Mouse (Mus musculus): Measurements from ENCODE around the gene Tmem210. TPM values are rescaled to one million over a fixed set of nuclear protein-coding genes. Genes with fewer than 3 reads are reported as not detected.

Gene Tmem210
- polyA plus RNA-seq (2015; fragmentation: Nextera tagmentation; extraction: Ambion mirVana): not detected in 2 replicates

DNA sequence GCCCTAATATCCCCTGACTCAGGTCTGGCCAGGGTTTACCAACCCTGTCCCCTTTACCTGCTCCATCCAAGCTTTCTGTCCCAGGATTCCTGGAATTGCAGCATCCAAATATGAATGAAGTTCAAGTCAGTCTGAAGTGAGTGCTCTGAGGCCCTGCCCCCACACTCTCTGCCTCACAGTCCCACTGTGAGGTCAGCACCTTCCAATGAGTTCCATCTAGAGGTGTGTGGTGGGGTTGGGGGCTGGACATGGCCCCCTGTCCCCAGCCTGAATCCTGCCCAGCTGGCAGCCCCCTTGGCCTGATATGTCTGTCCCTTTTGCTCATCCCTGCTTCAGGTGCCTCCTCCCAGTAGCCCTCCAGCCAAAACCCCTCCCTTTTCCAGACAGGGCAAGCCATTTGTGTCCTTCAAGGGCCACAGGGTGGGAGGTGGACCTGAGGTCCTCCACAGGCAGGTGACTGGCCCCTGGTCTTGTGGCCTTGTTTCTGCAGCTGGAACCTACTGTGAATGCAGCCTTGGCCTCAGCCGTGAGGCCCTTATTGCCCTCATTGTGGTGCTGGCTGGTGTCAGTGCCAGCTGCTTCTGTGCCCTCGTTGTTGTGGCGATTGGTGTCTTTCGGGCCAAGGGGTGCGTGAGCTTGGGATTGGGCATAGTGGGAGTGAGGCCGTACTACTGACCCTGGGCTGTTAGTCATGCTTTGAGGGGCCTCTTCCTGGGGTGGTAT is at the start of gene Tmem210:
Gene Tmem210 (plus strand): TSS at position 219 of the 723 bp plus-strand sequence.

DNA sequence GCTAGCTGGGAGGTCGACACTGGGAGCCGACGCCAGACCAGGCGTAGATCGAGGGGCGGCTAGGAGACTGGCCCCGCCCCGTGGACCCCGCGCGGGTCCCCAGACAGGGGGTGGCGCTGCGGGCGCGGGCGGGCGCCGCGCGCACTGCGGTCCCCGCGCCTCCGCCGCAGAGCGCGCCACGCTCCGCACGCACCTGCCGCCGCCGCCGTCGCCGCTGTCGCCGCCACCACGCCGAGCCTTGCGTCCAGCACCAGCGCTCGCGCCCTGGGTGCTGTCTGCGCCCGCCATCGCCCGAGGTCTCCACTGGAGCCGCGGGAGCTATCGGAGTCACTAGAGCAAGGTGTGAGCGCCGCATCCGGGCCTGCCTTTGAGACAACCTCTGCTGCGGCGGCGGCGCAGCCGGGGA is 45.8 kb upstream of the Tmem210 start, which contains the start of the genes Rnf208 and Cysrt1:
Gene Rnf208 (plus strand): TSS at position 155 of the 406 bp plus-strand sequence.
Gene Cysrt1 (minus strand): TSS at position 352 of the 406 bp plus-strand sequence.

DNA sequence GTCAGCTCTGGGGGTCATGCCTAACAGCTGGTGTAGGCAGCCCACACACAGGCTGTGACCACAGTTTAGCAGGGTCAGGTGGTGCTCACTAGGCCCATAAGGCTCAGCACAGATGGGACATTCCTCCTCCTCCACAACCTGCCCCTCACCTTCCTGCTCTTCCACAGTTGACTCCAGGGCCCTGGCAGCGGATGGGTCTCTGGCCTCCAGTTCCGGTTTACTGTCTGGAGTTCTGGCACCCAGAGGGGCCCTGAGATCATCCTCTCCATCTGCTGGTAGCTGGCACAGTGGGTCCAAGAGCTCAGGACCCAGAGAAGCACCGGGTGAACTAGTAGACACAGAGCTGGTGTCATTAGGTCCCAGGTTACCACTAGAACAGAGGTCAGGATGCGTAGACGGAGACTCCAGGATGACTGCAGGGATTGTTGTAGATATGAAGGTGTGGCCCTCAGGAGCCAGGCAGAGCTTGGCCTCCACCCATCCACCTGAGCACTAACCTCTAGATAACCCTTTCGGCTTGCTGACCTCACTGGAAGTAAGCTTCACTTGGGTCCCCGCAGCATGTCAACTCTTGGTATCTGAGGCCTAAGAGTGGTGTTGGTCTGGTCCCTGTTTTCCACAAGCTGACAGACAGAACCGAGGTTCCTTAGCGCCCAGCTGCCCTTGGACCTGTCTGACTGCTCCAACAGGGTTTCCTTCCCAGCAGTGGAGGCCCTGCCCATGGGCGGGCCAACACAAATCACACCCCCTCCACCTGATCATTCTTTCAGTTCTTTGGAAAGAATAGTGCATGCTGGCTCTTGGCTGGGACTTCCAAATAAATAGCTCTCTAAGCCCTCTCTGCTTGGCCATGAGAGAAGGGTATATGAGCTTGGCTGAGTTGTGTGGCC is 41.5 kb upstream of the Tmem210 start, which contains the start of gene AL732309.1:
Gene AL732309.1 (minus strand): TSS at position 681 of the 890 bp plus-strand sequence.

DNA sequence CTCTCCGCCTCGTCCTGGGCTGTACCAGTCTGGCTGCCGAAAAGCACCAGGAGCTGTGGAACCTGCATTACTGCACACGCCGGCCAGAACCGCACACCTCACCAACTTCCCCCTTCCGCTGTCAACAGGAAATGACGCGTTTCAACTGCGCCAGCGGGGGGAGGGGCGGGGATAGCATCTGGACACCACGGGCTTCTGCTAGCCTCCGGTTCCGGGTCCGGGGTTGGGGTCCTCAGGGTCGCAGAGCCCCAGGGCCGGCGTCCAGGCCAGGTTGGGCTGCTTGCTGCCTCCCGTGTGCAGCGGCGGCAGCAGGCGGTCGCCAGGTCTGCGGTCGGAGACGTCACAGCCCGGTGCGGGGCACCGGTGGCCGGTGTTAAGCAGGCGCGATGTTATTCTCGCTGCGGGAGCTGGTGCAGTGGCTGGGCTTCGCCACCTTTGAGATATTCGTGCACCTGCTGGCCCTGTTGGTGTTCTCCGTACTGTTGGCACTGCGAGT is 32.6 kb upstream of the Tmem210 start, which contains the start of gene Tmem203:
Gene Tmem203 (plus strand): TSS at position 156 of the 496 bp plus-strand sequence.

DNA sequence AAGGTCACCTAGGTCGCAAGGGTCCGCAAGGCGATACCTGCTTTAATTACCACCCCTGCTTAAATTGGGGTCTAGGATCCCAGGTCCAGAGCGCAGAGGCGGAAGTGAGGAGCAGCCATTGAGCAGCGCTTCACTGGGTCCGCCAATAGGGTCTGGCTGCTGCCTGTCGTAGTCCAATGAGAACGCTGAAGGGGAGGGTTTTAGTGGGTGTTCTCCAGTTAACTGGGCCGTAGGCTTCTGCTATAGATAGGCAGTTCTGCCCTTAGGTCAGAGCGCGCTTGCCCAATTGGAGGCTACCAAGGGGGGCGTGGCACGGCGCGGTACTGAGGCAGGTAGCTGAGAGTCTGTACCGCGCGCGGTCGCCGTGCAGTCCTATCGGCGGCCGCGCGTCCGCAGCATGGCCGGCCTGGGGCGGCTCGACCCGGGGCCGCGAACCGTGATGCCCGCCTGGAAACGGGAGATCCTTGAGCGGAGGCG is 25.6 kb upstream of the Tmem210 start, which contains the start of gene Tprn:
Gene Tprn (plus strand): TSS at position 328 of the 477 bp plus-strand sequence.

DNA sequence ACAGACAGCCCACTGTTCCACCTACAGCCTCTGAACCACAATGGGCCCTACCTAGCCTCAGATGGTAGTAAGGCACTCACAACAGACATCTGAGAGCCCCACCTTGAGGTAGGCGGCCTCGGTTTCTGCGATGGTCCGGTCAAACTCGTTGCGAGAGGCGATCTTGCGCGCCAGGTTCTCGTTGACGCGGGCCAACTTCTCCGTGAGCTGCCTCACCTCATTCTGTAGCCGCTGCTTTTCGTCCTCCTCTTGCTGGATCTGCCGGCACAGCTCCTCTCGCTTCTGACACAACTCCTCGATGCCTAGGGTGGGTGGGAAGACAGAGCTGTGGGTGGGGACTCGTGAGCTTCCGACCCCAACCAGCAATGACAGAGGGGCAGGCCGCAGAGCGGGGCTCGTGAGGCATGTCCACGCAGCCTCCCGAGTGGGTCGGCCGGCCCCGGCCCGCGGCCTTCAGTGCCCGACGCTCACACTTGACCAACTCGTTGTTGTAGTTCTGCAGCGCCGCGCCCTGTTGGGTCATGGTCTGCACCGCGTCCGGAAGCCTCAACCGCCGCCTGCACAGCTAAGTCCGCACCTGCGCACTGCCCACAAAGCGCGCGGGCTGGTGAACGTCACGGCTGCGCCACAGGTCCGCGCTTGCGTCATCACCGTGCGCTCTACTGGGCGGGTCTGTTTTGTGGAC is 16.0 kb upstream of the Tmem210 start, which contains the start of the genes Ssna1 and Anapc2:
Gene Ssna1 (minus strand): TSS at position 612 of the 685 bp plus-strand sequence.
Gene Anapc2 (plus strand): TSS at position 652 of the 685 bp plus-strand sequence.

DNA sequence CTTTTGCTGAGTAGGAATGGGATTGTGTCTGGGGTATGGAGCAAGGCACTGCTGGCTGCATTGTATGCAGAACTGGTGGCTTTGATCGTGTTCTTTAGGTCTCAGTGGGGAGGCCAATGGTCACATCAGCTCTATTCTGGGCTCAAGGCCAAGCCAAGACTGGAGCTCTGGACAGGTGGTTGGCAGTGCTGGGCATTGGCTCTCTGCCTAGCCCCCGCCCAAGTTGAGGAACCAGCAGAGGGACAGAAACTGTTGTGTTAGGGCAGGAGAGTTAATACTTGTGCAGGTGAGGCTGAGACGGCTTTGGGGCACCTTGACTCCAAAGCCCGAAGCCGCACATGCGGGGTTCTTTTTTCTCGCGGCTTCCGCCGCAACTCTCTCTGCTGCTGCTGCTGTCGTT is 1.7 kb downstream of the Tmem210 start, which contains the start of gene Lrrc26:
Gene Lrrc26 (plus strand): TSS at position 265 of the 400 bp plus-strand sequence.

DNA sequence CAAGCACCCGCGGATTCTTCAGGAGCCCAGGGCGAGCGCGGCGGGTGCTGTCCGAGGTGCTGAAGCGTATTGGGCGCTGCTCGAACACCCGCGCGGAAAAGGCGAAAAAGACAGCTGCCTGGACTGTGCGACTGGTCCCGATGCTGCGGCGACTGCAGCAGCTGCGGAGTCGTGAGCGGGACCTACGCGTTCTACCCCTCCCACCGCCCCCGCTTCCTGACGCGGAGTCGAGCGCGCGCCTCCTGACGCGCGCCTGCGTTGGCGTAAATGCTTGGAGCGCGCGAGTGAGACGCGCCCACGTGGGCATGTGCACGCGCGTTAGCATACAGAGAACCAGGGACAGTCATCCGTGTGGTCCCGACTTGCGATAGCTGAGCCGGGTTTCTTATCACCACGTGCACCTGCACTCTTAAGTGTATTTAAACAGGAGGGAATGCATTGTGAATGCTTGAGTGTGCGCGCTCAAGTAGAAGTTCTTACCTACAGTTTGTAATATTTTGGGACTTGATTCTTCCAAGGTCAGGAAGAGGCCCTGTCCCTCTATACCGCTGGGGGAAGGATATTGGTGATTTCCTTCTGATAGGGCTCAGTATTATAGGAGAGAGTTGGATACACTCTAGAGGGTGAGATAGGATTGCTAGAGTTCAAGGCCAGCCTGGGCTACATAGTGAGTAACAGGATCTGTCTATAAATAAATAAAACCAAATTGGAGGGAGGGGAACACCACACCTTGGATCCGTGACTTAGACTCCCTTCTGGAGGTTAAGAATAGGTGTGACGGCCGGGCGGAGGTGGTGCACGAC is 31.2 kb downstream of the Tmem210 start, which contains the start of gene Grin1:
Gene Grin1 (minus strand): TSS at position 217 of the 803 bp plus-strand sequence.

DNA sequence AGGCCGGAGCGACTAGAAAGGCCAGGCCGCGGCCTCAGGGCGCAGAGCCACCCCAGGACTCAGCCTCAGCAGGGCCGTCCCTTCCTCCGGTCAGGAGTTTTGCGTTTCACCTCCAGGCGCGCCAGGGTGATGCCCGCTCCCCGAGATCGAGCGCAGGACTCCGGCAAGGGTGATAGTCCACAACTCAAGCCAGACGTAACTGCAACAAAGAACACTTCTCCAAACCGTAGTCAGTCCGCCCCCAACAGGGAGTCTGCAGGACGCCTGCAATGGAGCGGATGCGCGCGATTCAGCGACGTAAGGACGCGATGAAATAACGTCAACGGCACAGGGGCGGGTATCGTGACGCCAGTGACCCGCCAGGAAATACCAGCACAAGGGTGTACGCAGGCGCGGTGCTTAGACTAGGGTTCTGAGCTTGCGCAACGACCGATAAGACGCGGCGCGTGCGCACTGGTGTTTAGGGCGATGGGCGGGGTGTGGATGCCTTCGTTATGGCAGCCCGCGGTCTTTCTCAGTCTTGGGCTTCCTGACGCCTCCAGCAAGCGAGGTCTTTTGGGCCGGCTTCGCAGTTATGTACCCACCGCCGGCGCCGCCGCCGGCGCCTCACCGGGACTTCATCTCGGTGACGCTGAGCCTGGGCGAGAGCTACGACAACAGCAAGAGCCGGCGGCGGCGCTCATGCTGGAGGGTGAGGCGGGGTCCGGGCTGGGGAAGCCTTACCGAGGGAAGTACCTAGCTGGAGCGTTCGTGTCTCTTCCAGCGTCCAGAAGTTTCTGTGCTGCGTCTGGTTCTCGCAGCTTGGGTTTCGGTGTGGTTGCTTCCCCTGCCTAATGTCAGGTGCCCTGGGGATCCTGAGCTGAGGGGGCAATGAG is 44.6 kb downstream of the Tmem210 start, which contains the start of gene Man1b1:
Gene Man1b1 (plus strand): TSS at position 53 of the 875 bp plus-strand sequence.

Other genes starting within 250 kb of the Tmem210 start
- 54.6 and 57.0 TPM in 2 replicates for gene Nsmf, start 233.8 kb upstream of the Tmem210 start, polyA plus RNA-seq (2015; fragmentation: Nextera tagmentation; extraction: Ambion mirVana)
- gene Entpd8, start 207.8 kb upstream of the Tmem210 start, polyA plus RNA-seq (2015; fragmentation: Nextera tagmentation; extraction: Ambion mirVana): 0.36 and 0.76 TPM in 2 replicates
- 0.17 TPM in 2 replicates for gene Noxa1, start 193.0 kb upstream of the Tmem210 start, polyA plus RNA-seq (2015; fragmentation: Nextera tagmentation; extraction: Ambion mirVana)
- 5.6 and 6.7 TPM in 2 replicates for gene Nrarp, start 107.4 kb upstream of the Tmem210 start, polyA plus RNA-seq (2015; fragmentation: Nextera tagmentation; extraction: Ambion mirVana)
- gene Tor4a, start 91.3 kb upstream of the Tmem210 start, polyA plus RNA-seq (2015; fragmentation: Nextera tagmentation; extraction: Ambion mirVana): 14.6 and 20.3 TPM in 2 replicates
- 47.4 and 61.9 TPM in 2 replicates for gene Nelfb, start 76.7 kb upstream of the Tmem210 start, polyA plus RNA-seq (2015; fragmentation: Nextera tagmentation; extraction: Ambion mirVana)
- not detected in 2 replicates for gene Stpg3, start 73.5 kb upstream of the Tmem210 start, polyA plus RNA-seq (2015; fragmentation: Nextera tagmentation; extraction: Ambion mirVana)
- gene Fam166a, start 69.4 kb upstream of the Tmem210 start, polyA plus RNA-seq (2015; fragmentation: Nextera tagmentation; extraction: Ambion mirVana): 0.12 and 0.58 TPM in 2 replicates
- 217 and 219 TPM in 2 replicates for gene Tubb4b, start 63.4 kb upstream of the Tmem210 start, polyA plus RNA-seq (2015; fragmentation: Nextera tagmentation; extraction: Ambion mirVana)
- gene Slc34a3, start 53.8 kb upstream of the Tmem210 start, polyA plus RNA-seq (2015; fragmentation: Nextera tagmentation; extraction: Ambion mirVana): 0.47 TPM in 1 of 2 replicates, not detected in the other
- not detected in 2 replicates for gene Rnf224, start 51.4 kb upstream of the Tmem210 start, polyA plus RNA-seq (2015; fragmentation: Nextera tagmentation; extraction: Ambion mirVana)
- gene Rnf208, start 45.9 kb upstream of the Tmem210 start, polyA plus RNA-seq (2015; fragmentation: Nextera tagmentation; extraction: Ambion mirVana): 12.9 and 25.4 TPM in 2 replicates
- 1.8 TPM in 1 of 2 replicates, not detected in the other for gene Cysrt1, start 45.7 kb upstream of the Tmem210 start, polyA plus RNA-seq (2015; fragmentation: Nextera tagmentation; extraction: Ambion mirVana)
- gene AL732309.1, start 41.3 kb upstream of the Tmem210 start, polyA plus RNA-seq (2015; fragmentation: Nextera tagmentation; extraction: Ambion mirVana): 2.5 and 2.8 TPM in 2 replicates
- gene Tmem203, start 32.7 kb upstream of the Tmem210 start, polyA plus RNA-seq (2015; fragmentation: Nextera tagmentation; extraction: Ambion mirVana): 61.5 and 81.2 TPM in 2 replicates
- 5.6 and 7.3 TPM in 2 replicates for gene Tprn, start 25.5 kb upstream of the Tmem210 start, polyA plus RNA-seq (2015; fragmentation: Nextera tagmentation; extraction: Ambion mirVana)
- 157 and 205 TPM in 2 replicates for gene Ssna1, start 15.7 kb upstream of the Tmem210 start, polyA plus RNA-seq (2015; fragmentation: Nextera tagmentation; extraction: Ambion mirVana)
- gene Anapc2, start 15.7 kb upstream of the Tmem210 start, polyA plus RNA-seq (2015; fragmentation: Nextera tagmentation; extraction: Ambion mirVana): 61.4 and 81.5 TPM in 2 replicates
- 0.11 TPM in 1 of 2 replicates, not detected in the other for gene Lrrc26, start 1.8 kb downstream of the Tmem210 start, polyA plus RNA-seq (2015; fragmentation: Nextera tagmentation; extraction: Ambion mirVana)
- 4.9 and 7.5 TPM in 2 replicates for gene Grin1, start 31.0 kb downstream of the Tmem210 start, polyA plus RNA-seq (2015; fragmentation: Nextera tagmentation; extraction: Ambion mirVana)
- 47.2 and 52.7 TPM in 2 replicates for gene Man1b1, start 44.2 kb downstream of the Tmem210 start, polyA plus RNA-seq (2015; fragmentation: Nextera tagmentation; extraction: Ambion mirVana)
- 30.8 and 45.6 TPM in 2 replicates for gene Dpp7, start 68.2 kb downstream of the Tmem210 start, polyA plus RNA-seq (2015; fragmentation: Nextera tagmentation; extraction: Ambion mirVana)
- gene Uap1l1, start 77.5 kb downstream of the Tmem210 start, polyA plus RNA-seq (2015; fragmentation: Nextera tagmentation; extraction: Ambion mirVana): 40.5 and 44.9 TPM in 2 replicates
- 8.1 and 10.7 TPM in 2 replicates for gene Sapcd2, start 84.2 kb downstream of the Tmem210 start, polyA plus RNA-seq (2015; fragmentation: Nextera tagmentation; extraction: Ambion mirVana)
- 13.6 and 20.3 TPM in 2 replicates for gene Entpd2, start 107.7 kb downstream of the Tmem210 start, polyA plus RNA-seq (2015; fragmentation: Nextera tagmentation; extraction: Ambion mirVana)
- gene Npdc1, start 111.2 kb downstream of the Tmem210 start, polyA plus RNA-seq (2015; fragmentation: Nextera tagmentation; extraction: Ambion mirVana): 93.9 and 115 TPM in 2 replicates
- 0.14 and 0.22 TPM in 2 replicates for gene Fut7, start 135.1 kb downstream of the Tmem210 start, polyA plus RNA-seq (2015; fragmentation: Nextera tagmentation; extraction: Ambion mirVana)
- 4.9 and 6.6 TPM in 2 replicates for gene Abca2, start 140.6 kb downstream of the Tmem210 start, polyA plus RNA-seq (2015; fragmentation: Nextera tagmentation; extraction: Ambion mirVana)
- gene Clic3, start 168.7 kb downstream of the Tmem210 start, polyA plus RNA-seq (2015; fragmentation: Nextera tagmentation; extraction: Ambion mirVana): 6.1 and 6.2 TPM in 2 replicates
- gene Paxx, start 172.9 kb downstream of the Tmem210 start, polyA plus RNA-seq (2015; fragmentation: Nextera tagmentation; extraction: Ambion mirVana): 53.8 and 58.8 TPM in 2 replicates
- 8.3 and 9.6 TPM in 2 replicates for gene Ptgds, start 181.9 kb downstream of the Tmem210 start, polyA plus RNA-seq (2015; fragmentation: Nextera tagmentation; extraction: Ambion mirVana)
- gene Lcn12, start 205.8 kb downstream of the Tmem210 start, polyA plus RNA-seq (2015; fragmentation: Nextera tagmentation; extraction: Ambion mirVana): not detected in 2 replicates
- 52.9 and 75.8 TPM in 2 replicates for gene Fbxw5, start 212.6 kb downstream of the Tmem210 start, polyA plus RNA-seq (2015; fragmentation: Nextera tagmentation; extraction: Ambion mirVana)
- gene C8g, start 213.6 kb downstream of the Tmem210 start, polyA plus RNA-seq (2015; fragmentation: Nextera tagmentation; extraction: Ambion mirVana): 6.4 and 7.1 TPM in 2 replicates